Mouse (Mus musculus): ENCODE measurements around the gene Cit. TPM values are rescaled to one million over a fixed set of nuclear protein-coding genes. Genes with fewer than 3 reads are reported as not detected.

The Cit gene
- total and polyA plus RNA-seq, 3 experiments, result 0.73 to 0.97 (median 0.74) TPM

GRCm38 (mm10) chr5:116004271-116004670, 159.2 kb downstream of the Cit start:
- Histone ChIP-seq H3K4me1 (ENCODE audit: control insufficient read depth, insufficient read depth, low read length) (no peaks in the 10 kb centered on the region), H3K27me3 (ENCODE audit: control insufficient read depth, insufficient read depth, low read length) (no peaks in the 10 kb centered on the region), H3K79me2 (replicated peaks; ENCODE audit: control insufficient read depth, insufficient read depth, low read length) (no peaks in the 10 kb centered on the region), H3K4me3 (no peak overlapping the region), H3K27ac (no peak overlapping the region), H3K9ac (ENCODE audit: low read depth, low read length) (no peak overlapping the region), H3K36me3 (ENCODE audit: control insufficient read depth, insufficient read depth, low read length) (no peaks in the 10 kb centered on the region)
- TF ChIP-seq EP300 (IDR thresholded peaks at IDR 0.05; ENCODE audit: insufficient read depth, low read depth, low read length) (no peak), CTCF (IDR thresholded peaks at IDR 0.05) (no peak), POLR2A (IDR thresholded peaks at IDR 0.05; ENCODE audit: insufficient read depth, low read depth, low read length) (no peak)
- intact Hi-C loops (cut with DNase I), result no loop called here
- DNase-seq, result no peak
- WGBS, result 77% methylated on average over 10 of the region's 10 CpGs

- Histone ChIP-seq H3K27ac (no peak overlapping the region), H3K9ac (ENCODE audit: low read depth, low read length) (no peak overlapping the region), H3K36me3 (ENCODE audit: control insufficient read depth, insufficient read depth, low read length) (no peaks in the 10 kb centered on the region), H3K27me3 (ENCODE audit: control insufficient read depth, insufficient read depth, low read length) (no peaks in the 10 kb centered on the region), H3K79me2 (replicated peaks; ENCODE audit: control insufficient read depth, insufficient read depth, low read length) (no peaks in the 10 kb centered on the region), H3K4me1 (ENCODE audit: control insufficient read depth, insufficient read depth, low read length) (no peaks in the 10 kb centered on the region), H3K4me3 (no peak overlapping the region)
- intact Hi-C loops (cut with DNase I), result loop anchor here (2.0 kb wide), 1 partner anchor 216 kb away; no protein-coding TSS in a partner anchor
- TF ChIP-seq POLR2A (IDR thresholded peaks at IDR 0.05; ENCODE audit: insufficient read depth, low read depth, low read length), result no peak
- TF ChIP-seq CTCF (IDR thresholded peaks at IDR 0.05), result peak; percentile 61
- peak; percentile 53 to 56 for DNase-seq
- 73% methylated on average over 22 of the region's 22 CpGs for WGBS
Measured at GRCm38 (mm10) chr5:116006324-116007099, 161.4 kb downstream of the Cit start.

- no peaks in the 10 kb centered on the region for H3K4me1 ChIP-seq (ENCODE audit: control insufficient read depth, insufficient read depth, low read length)
- no peak overlapping the region for H3K4me3 ChIP-seq
- no peaks in the 10 kb centered on the region for H3K27me3 ChIP-seq (ENCODE audit: control insufficient read depth, insufficient read depth, low read length)
- TF ChIP-seq POLR2A (IDR thresholded peaks at IDR 0.05; ENCODE audit: insufficient read depth, low read depth, low read length) (no peak), CTCF (IDR thresholded peaks at IDR 0.05) (no peak), EP300 (IDR thresholded peaks at IDR 0.05; ENCODE audit: insufficient read depth, low read depth, low read length) (no peak)
- 89% methylated on average over 13 of the region's 13 CpGs for WGBS
- no peaks in the 10 kb centered on the region for H3K36me3 ChIP-seq (ENCODE audit: control insufficient read depth, insufficient read depth, low read length)
- H3K79me2 ChIP-seq (replicated peaks; ENCODE audit: control insufficient read depth, insufficient read depth, low read length), result no peaks in the 10 kb centered on the region
- no peak overlapping the region for H3K9ac ChIP-seq (ENCODE audit: low read depth, low read length)
- no peak for DNase-seq
- intact Hi-C loops (cut with DNase I), result loop anchor here (2.0 kb wide), 1 partner anchor 217 kb away; no protein-coding TSS in a partner anchor
- no peak overlapping the region for H3K27ac ChIP-seq
Measured at GRCm38 (mm10) chr5:116007723-116008122, 162.6 kb downstream of the Cit start.

- H3K4me3 ChIP-seq, result no peak overlapping the region
- intact Hi-C loops (cut with DNase I), result no loop called here
- no peaks in the 10 kb centered on the region for H3K4me1 ChIP-seq (ENCODE audit: control insufficient read depth, insufficient read depth, low read length)
- no peaks in the 10 kb centered on the region for H3K27me3 ChIP-seq (ENCODE audit: control insufficient read depth, insufficient read depth, low read length)
- H3K79me2 ChIP-seq (replicated peaks; ENCODE audit: control insufficient read depth, insufficient read depth, low read length), result no peaks in the 10 kb centered on the region
- no peak overlapping the region for H3K9ac ChIP-seq (ENCODE audit: low read depth, low read length)
- no peaks in the 10 kb centered on the region for H3K36me3 ChIP-seq (ENCODE audit: control insufficient read depth, insufficient read depth, low read length)
- DNase-seq, result no peak
- 88% methylated on average over 15 of the region's 15 CpGs for WGBS
- TF ChIP-seq EP300 (IDR thresholded peaks at IDR 0.05; ENCODE audit: insufficient read depth, low read depth, low read length), result no peak
- TF ChIP-seq CTCF (IDR thresholded peaks at IDR 0.05), result no peak
- TF ChIP-seq POLR2A (IDR thresholded peaks at IDR 0.05; ENCODE audit: insufficient read depth, low read depth, low read length), result no peak
- H3K27ac ChIP-seq, result no peak overlapping the region
Measured at GRCm38 (mm10) chr5:116009091-116009851, 164.2 kb downstream of the Cit start.

DNA sequence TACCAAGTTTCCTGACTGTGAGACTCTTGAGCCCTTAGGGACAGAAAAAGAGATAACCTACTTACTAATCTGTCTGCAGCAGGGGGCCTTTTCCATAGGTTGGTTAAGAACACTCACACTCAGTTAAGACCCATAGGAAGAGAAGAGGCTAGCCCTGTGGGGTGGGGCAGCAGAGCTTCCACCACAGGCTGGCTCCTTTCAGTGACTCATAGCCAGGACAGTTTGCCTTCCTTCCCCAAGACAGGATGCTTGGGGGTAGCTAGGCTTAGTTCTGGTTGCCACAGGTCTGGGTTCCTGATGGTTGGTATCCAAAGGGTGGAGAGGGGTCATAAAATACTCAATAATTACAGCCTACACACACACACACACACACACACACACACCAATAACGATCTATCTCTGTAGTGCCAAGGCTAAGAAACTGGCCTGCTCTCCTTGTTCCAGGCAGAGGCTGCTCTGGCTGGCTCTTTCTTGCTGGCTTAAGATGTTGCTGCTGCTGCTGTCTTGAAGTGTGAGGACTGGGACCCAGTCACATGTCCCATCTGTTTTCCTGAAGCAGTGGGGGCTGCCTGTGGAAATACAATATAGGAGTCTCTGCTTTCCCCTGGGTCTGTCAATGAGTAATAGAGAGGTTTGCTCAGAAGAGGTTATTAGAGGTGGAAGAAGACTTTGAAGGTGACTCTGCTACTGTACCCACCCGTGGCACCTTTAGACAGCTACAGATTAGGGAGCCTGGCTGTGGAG, 165.0 kb downstream of the Cit start:
- Histone ChIP-seq H3K27me3 (ENCODE audit: control insufficient read depth, insufficient read depth, low read length) (no peaks in the 10 kb centered on the region), H3K9ac (ENCODE audit: low read depth, low read length) (no peak overlapping the region), H3K4me1 (ENCODE audit: control insufficient read depth, insufficient read depth, low read length) (no peaks in the 10 kb centered on the region), H3K36me3 (ENCODE audit: control insufficient read depth, insufficient read depth, low read length) (no peaks in the 10 kb centered on the region), H3K79me2 (replicated peaks; ENCODE audit: control insufficient read depth, insufficient read depth, low read length) (no peaks in the 10 kb centered on the region), H3K4me3 (no peak overlapping the region), H3K27ac (no peak overlapping the region)
- TF ChIP-seq EP300 (IDR thresholded peaks at IDR 0.05; ENCODE audit: insufficient read depth, low read depth, low read length), result no peak
- TF ChIP-seq POLR2A (IDR thresholded peaks at IDR 0.05; ENCODE audit: insufficient read depth, low read depth, low read length), result no peak
- no peak for TF ChIP-seq CTCF (IDR thresholded peaks at IDR 0.05)
- DNase-seq, result no peak
- WGBS, result 76% methylated on average over 2 of the region's 2 CpGs
- intact Hi-C loops (cut with DNase I), result no loop called here

Measured in heart, adult 2 months (tissue).